Mouse (Mus musculus) testis, adult 2 months (tissue): ENCODE data around the gene Vangl2. TPM values are rescaled to one million over a fixed set of nuclear protein-coding genes. Genes with fewer than 3 reads are reported as not detected.

Experiments used
- H3K27ac ChIP-seq: fragments of 200-500 bp; 2 replicates; pipeline ENCODE4 v1.5.1; 2012; ENCODE audit warnings: low read depth, low read length; ENCODE audit not compliant: control insufficient read depth, insufficient read depth
- H3K27me3 ChIP-seq: fragments of 200-500 bp; 2 replicates; pipeline ENCODE4 v1.6.1; 2012; ENCODE audit warnings: mild to moderate bottlenecking, low read length, moderate library complexity; ENCODE audit not compliant: control insufficient read depth, insufficient read depth
- H3K36me3 ChIP-seq: fragments of 200-500 bp; 2 replicates; pipeline ENCODE4 v1.6.1; 2012; ENCODE audit warnings: mild to moderate bottlenecking, low read length; ENCODE audit not compliant: control insufficient read depth, insufficient read depth
- H3K4me1 ChIP-seq: fragments of 200-500 bp; 2 replicates; pipeline ENCODE4 v1.6.1; 2012; ENCODE audit warnings: low read length; ENCODE audit not compliant: control insufficient read depth, insufficient read depth
- H3K4me3 ChIP-seq: fragments of 200-500 bp; 2 replicates; pipeline ENCODE4 v1.5.1; 2012; ENCODE audit warnings: low read depth, mild to moderate bottlenecking, low read length, moderate library complexity, mixed read lengths; ENCODE audit not compliant: control insufficient read depth
- CTCF ChIP-seq: fragments of 200-500 bp; IDR thresholded peaks from 2 replicates; pipeline ENCODE4 v1.5.1; 2012; ENCODE audit warnings: low read depth, mild to moderate bottlenecking, inconsistent platforms, low read length, moderate library complexity; ENCODE audit not compliant: control insufficient read depth, insufficient read depth, insufficient replicate concordance
- POLR2A ChIP-seq: fragments of 200-500 bp; IDR thresholded peaks from 2 replicates; pipeline ENCODE4 v1.6.1; 2012; ENCODE audit warnings: low read depth, mild to moderate bottlenecking, inconsistent platforms, low read length, moderate library complexity; ENCODE audit not compliant: control insufficient read depth
- polyA plus RNA-seq: library from polyadenylated mRNA; depleted of rRNA; stranded (reverse); fragments of >200 nt; gene quantifications from 2 replicates; pipeline ENCODE4 v1.2.3, GENCODE M21; 2012

Vangl2 gene
- polyA plus RNA-seq, 1 experiment, result 2.6 TPM

GRCm38 (mm10) chr1:172012030-172012429 is 16.2 kb downstream of the Vangl2 start:
- no peak overlapping the region for H3K4me3 ChIP-seq
- peak; percentile 67; the same call in 1 of the 2 replicates for TF ChIP-seq CTCF
- no peak for TF ChIP-seq POLR2A
- no peaks in the 10 kb centered on the region for H3K36me3 ChIP-seq
- no peaks in the 10 kb centered on the region for H3K27me3 ChIP-seq
- no peak overlapping the region for H3K27ac ChIP-seq
- H3K4me1 ChIP-seq, result peaks cover 21% of the 10 kb centered on the region

- TF ChIP-seq CTCF (no peak), POLR2A (no peak)
- H3K27me3 ChIP-seq, result no peaks in the 10 kb centered on the region
- H3K4me3 ChIP-seq, result no peak overlapping the region
- no peaks in the 10 kb centered on the region for H3K36me3 ChIP-seq
- H3K4me1 ChIP-seq, result peaks cover 16% of the 10 kb centered on the region
- no peak overlapping the region for H3K27ac ChIP-seq
Measured at GRCm38 (mm10) chr1:172010042-172010824, 18.0 kb downstream of the Vangl2 start.

DNA sequence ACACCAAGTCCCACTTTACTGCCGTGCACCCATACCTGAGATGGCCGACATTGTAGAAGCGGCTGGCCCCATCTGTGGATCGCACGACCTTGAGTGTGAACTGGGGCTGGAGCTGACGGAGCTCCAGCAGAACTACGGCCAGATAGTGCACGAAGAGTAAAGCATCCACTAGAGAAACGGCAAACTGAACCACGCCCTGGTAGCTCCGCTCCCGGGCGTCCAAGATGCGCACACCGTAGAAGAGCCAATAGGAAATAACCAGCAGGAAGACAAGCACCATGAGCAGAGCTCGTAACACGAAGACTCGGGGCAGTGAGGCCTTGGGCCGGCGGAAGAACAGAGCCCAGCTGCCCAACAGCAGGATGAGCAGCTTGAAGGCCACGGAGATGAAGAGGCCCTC is 18.8 kb downstream of the Vangl2 start:
- H3K36me3 ChIP-seq, result no peaks in the 10 kb centered on the region
- H3K4me3 ChIP-seq, result peak overlapping the region; percentile 6
- no peak overlapping the region for H3K27ac ChIP-seq
- no peaks in the 10 kb centered on the region for H3K27me3 ChIP-seq
- H3K4me1 ChIP-seq, result peaks cover 16% of the 10 kb centered on the region
- TF ChIP-seq CTCF, result no peak
- no peak for TF ChIP-seq POLR2A

- TF ChIP-seq POLR2A, result no peak
- no peak for TF ChIP-seq CTCF
- Histone ChIP-seq H3K36me3 (no peaks in the 10 kb centered on the region), H3K27ac (no peak overlapping the region), H3K27me3 (no peaks in the 10 kb centered on the region), H3K4me3 (no peak overlapping the region), H3K4me1 (peaks cover 16% of the 10 kb centered on the region)
Measured at GRCm38 (mm10) chr1:172008351-172008750, 19.9 kb downstream of the Vangl2 start.

- Histone ChIP-seq H3K4me3 (no peak overlapping the region), H3K27ac (no peak overlapping the region), H3K4me1 (peaks cover 12% of the 10 kb centered on the region), H3K36me3 (no peaks in the 10 kb centered on the region), H3K27me3 (no peaks in the 10 kb centered on the region)
- no peak for TF ChIP-seq CTCF
- TF ChIP-seq POLR2A, result no peak
Measured at GRCm38 (mm10) chr1:172007761-172008160, 20.5 kb downstream of the Vangl2 start.

DNA sequence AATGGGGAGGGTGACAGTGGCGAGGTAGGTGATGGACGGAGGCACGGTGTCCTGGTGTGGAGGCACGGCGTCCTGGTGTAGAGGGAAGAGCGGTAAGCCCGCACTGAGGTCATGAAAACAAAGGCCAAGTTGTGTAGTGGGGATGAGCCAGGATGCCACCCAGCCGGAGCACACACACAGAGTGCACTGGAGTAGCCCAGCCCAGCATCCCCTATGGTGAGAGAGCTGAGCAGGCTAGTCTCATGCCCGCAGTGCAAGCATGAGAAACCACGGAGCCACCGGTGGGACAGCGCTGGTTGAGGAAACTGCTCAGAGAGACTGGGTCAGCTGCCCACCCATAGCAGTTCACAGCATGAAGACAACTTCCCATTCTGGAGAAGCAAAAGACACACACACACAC is 26.6 kb downstream of the Vangl2 start:
- Histone ChIP-seq H3K27ac (no peak overlapping the region), H3K27me3 (no peaks in the 10 kb centered on the region), H3K4me1 (no peaks in the 10 kb centered on the region), H3K4me3 (no peak overlapping the region), H3K36me3 (no peaks in the 10 kb centered on the region)
- no peak for TF ChIP-seq POLR2A
- TF ChIP-seq CTCF, result no peak

DNA sequence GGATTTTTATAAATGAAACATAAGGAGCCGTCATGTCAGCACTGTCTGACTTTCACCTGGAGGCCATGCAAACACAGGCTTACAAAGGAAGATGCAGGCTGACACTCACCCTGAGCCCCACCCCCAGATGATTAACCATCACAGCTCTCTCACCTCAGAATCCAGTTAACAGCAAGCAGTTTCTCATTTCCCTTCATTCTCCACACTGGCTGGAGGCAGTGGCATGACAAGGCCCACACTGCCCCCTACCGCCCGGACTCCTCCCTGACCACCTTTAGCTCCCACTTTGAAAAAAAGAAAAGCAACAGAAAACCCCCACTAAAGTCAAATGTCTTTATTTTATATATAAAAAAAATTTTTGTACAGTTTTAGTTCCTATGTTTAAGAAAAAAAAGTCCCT is 27.6 kb downstream of the Vangl2 start:
- Histone ChIP-seq H3K27ac (no peak overlapping the region), H3K36me3 (no peaks in the 10 kb centered on the region), H3K4me3 (no peak overlapping the region), H3K4me1 (no peaks in the 10 kb centered on the region), H3K27me3 (no peaks in the 10 kb centered on the region)
- TF ChIP-seq CTCF, result peak; percentile 38; the same call in 1 of the 2 replicates
- TF ChIP-seq POLR2A, result no peak
